Mouse (Mus musculus): ENCODE measurements around the gene Myh9.
A peak's percentile ranks its signal among the peaks of the same experiment; 100 is the strongest.

Gene Myh9

DNA sequence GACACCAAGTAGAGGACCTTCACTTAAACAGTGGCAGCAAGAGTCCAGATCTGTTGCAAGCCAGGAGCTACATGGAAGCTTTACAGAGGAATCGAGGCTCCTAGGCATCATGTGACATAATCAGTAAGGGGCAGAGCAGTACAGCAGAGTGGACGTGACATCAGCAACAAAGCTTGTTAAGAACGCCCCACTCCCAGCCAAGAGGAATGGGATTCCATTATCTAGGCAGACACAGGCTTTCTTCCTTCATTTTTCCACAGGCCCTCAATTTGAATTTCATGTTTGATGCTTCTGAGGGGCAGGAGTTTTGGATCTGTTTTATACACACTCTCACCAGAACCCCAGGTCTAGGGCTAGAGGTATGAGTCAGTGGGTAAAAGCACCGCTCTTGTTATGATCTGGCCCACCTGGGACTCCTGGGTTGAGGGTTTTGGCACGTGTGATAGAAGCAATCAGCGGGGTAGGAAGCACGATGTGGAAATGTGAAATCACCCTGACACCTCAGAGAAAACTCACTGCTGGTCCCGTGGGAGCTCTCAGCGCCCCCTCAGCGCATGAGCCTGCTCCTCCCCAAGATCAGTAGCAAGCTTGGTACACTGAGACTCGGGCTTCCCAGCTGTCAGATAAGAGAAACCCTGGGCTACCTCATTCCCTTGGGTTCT, 30.7 kb downstream of the Myh9 start:
- no peak for DNase-seq (ENCODE audit: low read depth in 2 of 2, low spot score in 2 of 2)

DNA sequence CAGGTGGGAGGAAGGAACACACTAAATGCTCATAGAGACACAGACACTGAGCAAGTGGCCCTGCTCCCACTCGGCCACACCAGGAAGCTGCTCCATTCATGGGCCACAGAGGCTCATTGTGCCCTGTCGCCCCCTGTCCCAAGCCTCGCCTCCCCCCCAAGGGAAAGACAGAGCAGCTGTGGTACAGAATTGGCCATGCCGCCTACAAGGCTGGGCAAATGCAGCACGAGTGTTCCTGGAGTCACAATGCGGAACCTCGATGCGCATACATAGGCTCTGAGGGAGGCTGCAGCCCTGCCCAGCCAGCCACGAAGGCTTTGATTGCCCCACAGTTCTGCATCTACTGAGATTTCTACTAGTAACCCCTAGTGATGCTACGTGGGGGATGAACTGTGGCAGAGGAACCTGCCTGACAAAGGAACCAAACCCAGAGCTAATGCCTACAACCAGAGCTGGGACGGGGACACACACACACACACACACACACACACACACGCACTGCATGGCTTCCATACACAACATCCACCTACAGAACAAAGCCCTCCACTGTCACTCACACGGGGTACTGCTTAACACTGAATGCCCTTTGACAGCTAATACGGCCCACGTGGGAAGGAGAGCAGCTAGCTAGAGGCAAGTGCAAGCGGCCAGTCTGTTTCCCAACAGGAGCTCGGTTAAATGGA, 31.4 kb downstream of the Myh9 start:
- DNase-seq (ENCODE audit: low read depth in 2 of 2, low spot score in 2 of 2) = no peak

DNA sequence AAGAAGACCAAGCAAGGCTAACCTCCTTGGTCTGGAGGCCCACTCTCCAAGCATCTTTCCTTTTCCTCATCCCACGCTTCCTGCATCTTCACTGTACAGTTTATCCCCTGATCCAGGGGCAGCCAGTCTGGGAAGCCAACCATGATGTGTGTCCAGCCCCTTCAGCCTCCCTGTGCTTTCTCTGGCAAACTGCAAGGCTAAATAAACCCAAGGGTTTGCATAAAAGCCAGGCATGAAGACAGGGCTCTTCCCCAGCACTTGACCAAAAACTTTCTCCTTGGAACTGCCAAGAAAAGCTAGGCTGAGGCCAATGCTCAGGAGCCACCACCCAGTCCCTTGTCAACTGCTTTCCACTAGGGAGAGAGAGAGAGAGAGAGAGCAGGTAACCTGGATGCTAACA, 32.5 kb downstream of the Myh9 start:
- DNase-seq (ENCODE audit: low read depth in 2 of 2, low spot score in 2 of 2) = no peak

DNA sequence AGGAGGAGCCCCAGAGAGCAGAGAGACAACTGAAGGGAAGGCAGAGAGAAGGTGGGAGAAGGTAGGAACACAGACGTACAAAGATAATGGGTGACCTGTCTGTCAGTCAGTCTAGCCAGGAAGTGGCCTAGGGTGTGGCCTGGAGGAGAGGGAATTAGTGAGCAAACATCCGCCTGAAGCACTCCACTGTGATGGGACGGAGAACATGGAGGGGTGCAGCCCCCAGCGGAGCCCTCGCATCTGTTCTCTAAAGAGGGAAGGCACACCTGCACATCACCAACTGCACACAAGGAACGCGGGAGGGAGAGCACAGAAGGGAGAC, 34.8 kb downstream of the Myh9 start:
- no peak for DNase-seq (ENCODE audit: low read depth in 2 of 2, low spot score in 2 of 2)

DNA sequence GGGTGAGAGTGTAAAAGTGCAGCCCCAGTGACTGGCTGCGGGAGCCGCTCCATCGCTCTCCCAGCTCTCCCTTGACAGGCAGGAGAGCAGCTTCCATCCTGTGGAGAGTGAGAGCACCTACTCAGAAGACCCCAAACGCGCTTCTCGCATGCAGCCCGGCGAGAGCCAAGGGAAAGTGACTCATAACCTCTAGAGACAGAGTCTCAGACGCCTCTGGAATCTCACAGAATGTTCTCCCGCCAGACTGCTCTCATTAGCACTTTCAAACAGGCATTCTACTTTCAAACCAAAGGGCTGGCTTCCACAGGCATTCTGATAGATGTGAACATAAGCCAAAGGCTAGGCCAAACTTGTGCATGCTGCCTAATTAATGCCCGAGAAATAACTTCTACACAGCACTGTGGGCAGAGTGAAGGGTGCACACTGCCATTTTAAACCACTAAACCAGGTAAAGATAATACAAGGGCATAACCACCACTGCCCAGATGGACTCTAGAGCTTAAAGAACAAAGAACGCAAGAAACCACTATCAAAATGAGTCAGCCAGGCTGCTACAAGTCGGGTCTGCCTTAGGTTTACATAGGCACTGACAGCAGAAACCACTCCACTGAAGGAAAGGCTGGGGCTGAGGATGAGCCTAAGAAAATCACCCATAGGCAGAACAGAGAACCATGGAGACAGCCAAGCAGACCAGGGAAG, 35.3 kb downstream of the Myh9 start:
- no peak for DNase-seq (ENCODE audit: low read depth in 2 of 2, low spot score in 2 of 2)

DNA sequence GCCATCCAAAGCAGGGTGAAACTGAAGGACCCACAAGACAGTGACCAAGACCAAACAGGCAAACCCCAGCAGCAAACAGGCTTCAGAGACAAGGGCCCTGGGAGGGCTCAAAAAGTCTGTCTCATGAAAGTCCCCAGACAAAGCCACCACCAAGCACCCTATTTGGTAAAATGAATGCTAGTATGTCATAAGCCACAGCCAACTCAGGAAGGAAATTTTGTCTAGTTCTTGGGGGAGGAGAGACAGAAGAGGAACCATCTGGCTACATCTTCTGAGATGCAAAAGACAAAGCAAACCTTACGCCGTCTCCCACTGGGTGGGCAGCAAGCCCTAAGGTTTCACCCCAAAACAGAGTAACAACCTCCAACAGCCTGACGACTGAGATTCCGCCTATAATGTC, 36.3 kb downstream of the Myh9 start:
- peak; percentile 70 to 72 for DNase-seq (ENCODE audit: low read depth in 2 of 2, low spot score in 2 of 2)

DNA sequence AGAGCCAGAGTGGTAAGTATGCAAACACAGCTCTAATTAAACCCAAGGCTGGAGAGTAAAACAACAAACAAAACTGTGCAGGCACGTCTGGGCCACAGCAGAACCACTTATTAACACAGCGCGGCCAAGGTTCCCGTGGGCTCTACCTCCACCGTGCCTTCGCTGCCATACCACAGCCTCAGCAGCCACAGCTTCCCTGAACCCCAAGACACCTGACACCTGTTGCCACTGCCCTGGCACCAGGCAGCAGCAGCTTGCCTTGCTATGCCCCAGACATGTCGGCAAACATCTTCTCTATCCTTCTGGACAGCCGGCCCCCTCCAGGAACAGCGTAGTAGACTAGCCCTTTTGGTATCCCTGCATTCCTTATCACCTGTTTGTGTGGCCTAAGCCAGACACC, 37.0 kb downstream of the Myh9 start:
- no peak for DNase-seq (ENCODE audit: low read depth in 2 of 2, low spot score in 2 of 2)

DNA sequence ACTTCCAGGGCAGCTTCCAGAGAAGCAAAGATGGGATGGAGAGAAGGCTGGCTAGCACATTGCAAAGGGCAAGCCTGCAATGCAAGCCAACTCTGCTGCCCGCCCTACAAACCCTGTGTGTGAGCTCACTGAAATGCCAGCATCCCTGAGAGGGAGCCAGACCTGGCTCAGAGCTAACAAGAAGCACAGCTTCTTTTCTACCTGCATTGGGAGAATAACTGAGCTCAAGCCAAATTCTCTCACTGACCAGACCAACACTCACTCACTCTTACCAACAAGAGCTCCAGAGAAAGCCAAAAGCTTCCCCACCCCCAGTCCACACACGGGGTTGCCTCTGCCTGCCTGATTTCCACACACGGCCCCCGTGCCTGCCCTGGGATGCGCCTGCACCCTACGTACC, 37.5 kb downstream of the Myh9 start:
- DNase-seq (ENCODE audit: low read depth in 2 of 2, low spot score in 2 of 2) = no peak

DNA sequence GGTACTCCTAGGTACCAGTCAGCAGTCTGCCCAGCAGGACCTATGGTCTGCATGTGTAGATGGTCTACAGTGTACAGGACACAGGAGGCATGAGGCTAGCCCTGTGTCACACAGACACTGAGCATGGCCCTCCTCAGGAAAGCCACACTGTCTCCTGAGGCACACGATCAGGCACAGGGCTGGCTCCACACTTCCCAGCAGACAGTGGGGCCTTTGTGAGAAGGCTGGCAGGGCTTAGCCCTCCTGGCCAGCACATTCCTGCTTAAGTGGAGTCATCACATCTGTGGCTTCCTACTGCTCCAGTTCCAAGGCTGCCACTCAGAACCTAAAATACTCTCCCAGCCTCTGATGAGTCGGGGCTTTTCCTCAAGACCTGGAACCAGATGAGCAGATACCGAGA, 38.2 kb downstream of the Myh9 start:
- DNase-seq (ENCODE audit: low read depth in 2 of 2, low spot score in 2 of 2) = no peak

DNA sequence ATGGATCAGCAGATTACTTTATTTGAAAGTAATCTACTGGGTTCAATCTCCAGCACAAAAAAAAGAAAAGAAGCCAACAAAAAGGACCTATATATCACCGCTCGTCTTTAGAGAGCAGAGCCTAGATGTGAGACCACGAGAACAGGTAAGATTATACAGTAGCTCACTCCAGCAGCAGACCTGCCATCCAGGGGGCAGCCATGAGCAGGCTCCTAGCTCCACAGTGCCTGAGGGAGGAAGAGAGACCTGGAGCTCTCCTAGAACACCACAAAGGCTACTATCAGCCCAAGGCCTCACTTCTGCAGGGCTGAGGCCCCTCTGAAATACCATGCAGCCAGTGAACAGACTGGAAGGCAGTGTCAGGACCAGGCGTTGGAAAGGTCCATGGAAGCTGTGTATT, 39.0 kb downstream of the Myh9 start:
- no peak for DNase-seq (ENCODE audit: low read depth in 2 of 2, low spot score in 2 of 2)

DNA sequence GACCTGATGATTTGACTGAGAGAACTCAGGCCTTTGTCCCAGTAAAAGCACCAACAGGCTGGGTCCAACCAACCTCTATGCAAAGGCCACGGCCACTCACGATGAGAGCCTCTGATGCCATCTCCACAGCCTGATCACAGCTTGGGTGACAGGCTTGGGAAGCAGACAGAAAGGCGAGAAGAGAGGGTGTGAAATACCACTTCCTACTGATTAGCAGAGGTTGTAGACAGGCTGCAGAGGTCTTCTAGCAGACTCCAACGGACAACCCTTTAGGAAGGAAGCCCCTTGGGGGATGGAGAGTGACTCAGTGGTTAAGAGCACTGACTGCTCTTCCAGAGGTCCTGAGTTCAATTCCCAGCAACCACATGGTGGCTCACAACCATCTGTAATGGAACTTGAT, 40.8 kb downstream of the Myh9 start:
- no peak for DNase-seq (ENCODE audit: low read depth in 2 of 2, low spot score in 2 of 2)

DNA sequence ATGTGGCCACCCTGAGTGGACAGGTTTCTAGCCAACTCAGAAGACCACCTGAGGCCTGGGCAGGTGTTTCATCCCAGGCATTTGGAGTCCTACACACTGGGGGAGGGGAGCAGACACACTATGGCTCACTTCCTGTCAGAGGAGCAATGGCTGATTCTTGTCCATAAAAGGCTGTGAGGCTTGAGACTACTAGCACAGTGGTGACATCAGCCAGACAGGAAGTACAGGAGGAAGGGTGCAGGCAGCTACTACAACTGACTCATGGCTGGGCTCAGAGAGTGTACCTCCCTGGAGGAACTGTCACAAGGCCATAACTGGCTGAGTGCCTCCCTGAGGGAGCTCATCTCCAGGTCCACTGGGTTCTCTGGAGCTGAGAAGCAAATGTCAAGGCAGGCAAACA, 41.5 kb downstream of the Myh9 start:
- peak; percentile 77 to 83 for DNase-seq (ENCODE audit: low read depth in 2 of 2, low spot score in 2 of 2)

DNA sequence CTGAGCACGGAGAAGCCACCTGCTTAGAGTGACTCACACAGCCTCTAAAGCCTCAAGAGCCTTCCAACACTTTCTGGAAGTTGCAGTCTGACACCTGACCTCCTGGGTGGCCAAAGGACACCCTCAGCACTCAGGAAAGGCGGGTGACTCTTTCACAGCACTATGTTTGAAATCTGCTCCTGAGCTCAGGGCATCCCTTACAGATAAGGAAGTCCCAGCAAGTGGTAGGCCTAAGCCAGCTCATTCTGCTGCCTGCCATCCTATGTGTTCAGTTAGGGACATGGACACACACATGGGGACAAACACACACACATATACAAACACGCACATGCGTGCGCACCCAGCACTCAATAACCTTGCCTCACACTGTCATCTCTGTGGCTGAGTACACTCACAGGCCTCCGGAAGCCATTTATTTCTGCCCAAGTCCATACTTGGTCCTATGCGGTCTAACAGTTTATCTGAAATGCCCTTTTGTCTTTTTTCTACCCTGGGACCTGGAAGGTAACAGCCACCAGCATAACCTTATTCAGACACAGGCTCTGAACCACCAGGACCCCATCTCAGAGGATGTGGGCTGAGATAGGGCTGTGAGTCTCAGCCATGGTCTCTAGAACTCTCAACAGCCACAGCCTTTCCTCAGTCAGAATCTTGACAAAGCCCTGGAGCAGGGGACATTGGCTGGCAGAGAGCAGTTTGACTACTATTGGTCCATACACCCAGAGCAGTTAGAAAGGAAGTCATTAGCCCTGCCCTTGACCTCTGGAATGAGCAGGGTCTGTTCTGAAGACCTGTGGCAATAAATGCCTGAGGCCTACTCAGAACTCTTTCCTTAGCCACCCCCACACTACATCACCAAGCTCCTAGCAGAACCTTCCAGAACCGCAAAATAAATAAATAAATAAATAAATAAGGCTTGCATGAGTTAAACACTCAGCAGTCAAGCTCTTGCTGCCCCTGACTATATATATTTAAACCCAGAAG, 42.2 kb downstream of the Myh9 start:
- DNase-seq (ENCODE audit: low read depth in 2 of 2, low spot score in 2 of 2) = no peak

DNA sequence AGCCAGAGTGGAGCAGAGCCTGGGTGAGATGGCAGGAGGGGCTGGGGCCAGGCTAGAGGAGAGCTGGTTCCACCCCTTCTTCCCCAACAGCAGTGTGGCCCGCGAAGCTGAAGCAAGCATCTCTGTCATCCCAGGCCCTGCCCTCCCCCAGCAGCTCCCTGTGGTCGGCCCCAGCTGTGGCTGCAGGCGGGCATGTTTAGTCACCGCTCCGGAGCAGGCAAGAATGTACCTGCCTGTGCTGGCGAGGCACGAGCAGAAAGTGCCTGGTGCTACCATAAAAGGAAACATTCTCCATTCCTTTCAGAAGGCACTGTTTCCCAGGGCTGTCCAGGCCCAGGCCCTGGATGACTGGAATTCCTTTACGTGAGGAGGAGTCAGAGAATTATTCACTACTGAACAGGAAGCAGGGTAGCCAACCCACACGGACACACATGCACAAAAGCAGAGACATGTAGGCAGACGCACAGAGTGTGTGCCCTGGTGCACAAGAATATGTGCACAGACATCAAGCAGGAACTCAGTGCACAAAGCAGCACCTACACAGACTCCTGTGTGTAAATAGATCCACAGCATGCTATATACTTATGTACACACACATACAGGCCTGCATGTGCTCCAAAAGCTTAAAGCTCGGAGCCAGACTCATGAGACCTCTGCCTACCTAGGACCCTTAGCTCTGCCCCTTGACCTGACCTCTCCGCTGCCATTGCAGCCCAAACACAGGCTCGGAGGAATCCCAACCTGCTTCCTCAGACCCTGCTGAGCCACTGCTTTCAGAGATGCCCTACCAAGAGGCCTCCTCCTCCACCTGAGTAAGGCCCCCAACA, 43.1 kb downstream of the Myh9 start:
- peak; percentile 77 to 82 for DNase-seq (ENCODE audit: low read depth in 2 of 2, low spot score in 2 of 2)

DNA sequence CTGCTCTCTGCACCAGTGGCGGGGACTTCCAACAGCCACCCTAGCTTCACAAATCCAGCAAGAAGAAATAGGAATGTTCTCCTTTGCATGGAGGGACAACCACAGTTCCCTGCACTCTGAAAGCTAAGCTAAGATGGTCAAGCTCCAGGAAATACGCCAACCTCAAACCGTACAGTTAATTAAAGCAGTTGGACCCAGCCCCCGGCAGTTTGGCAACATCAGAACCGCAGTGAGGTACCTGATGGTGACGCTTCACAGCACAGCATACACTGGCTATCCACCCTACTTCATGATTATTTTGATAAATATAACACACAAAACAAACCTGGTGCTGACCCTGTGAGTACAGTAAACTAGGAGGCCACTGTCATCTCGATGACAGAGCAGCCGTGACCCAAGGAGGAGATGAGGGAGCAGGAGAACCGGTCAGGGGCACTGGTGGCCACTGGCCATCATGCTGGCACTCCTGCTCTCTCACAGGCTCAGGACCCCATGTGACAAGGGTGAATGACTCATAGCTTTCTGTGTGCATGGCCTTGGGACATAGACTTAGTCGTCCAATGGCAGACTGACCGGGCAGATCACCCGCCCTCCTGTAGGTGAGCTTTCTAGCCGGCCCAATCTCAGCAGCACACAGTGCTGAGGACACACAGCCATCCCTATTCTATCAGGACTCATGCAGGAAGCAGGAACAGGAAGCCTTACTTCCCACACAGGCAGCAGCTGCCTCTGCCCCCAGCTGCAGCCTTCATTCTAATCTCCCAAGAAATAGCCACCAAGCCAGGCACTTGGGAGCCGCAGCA, 44.2 kb downstream of the Myh9 start:
- no peak for DNase-seq (ENCODE audit: low read depth in 2 of 2, low spot score in 2 of 2)

DNA sequence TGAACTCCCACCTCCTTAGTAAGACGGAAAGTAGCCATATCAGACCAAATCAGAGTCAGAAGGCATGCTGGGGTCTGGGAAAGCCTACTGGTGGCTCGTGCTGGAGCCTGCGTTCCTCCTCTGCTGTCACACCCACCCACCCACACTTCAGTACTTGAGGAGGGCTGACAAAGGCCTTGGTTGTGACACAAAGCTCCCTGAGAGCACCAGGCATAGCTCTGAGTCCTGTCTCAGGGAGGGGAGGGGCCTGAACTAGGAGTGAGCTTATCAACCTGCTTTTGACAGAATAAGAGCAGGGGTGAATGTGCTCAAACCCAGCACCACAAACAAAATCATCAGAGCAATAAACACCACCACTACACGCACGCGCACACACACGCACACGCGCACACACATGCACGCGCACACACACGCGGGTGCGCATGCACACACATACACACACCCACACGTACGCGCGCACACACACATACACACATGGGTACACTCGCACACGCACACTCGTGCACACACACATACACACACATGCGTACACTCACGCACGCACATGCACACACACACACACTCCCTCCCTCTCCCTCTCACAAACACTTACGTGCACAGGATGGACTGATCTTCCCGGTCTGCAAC, 45.5 kb downstream of the Myh9 start:
- DNase-seq (ENCODE audit: low read depth in 2 of 2, low spot score in 2 of 2) = no peak

DNA sequence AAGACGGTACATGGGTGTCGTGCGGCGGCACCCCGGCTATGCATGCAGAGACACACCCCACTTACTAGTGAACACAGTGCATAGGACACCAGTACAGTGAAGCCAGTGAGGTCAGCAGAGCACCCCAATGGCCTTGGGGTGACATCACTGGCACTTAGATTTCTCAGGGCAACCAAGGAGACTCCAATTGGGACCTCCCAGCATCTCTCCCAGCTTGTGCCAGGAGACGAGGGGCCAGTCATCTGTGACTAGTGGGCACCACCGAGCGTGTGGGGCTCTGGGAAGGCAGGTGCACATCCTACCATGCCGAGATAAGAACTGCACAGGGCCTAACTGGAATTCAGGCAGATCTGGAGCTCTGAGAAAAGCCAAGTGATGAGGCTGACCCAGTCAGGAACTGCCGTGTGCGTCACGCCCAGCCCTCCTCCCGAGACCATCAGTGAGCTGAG, 47.0 kb downstream of the Myh9 start:
- no peak for DNase-seq (ENCODE audit: low read depth in 2 of 2, low spot score in 2 of 2)

DNA sequence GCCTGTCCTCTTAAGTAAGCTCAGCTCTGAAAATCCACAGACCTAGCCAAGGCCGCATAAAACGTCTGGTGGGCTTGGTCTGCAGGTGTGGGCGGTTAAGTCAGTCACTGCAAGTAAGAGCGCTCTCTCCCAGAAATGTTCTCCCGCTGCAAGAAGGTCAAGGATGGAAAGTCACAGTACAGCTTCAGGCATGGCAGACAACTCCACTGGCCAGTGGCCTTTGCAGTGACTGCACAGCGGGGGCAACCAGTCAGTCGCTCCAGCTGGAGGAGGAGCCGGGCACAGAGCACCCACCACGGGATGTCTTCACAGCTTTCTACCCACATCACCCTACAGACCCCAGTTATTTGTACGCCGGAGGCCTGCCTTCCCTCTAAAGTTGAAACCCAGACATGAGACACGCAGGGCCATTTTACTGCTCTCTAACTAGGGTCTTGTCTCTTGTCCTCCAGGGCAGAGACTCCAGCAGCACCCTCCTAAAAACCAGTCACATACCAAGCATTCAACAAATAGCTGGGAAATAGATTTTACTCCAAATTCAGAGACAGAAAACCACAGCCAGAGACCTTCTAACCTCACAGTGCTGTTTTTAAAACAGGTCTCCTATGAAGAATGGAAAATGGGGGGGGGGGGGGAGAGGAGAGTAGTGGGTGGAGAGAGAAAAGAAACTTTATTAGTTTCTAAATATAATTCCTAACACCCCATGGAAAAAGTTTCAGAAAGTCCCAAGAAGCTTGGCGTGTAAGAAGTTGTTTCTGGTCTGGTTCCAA, 47.7 kb downstream of the Myh9 start:
- no peak for DNase-seq (ENCODE audit: low read depth in 2 of 2, low spot score in 2 of 2)

DNA sequence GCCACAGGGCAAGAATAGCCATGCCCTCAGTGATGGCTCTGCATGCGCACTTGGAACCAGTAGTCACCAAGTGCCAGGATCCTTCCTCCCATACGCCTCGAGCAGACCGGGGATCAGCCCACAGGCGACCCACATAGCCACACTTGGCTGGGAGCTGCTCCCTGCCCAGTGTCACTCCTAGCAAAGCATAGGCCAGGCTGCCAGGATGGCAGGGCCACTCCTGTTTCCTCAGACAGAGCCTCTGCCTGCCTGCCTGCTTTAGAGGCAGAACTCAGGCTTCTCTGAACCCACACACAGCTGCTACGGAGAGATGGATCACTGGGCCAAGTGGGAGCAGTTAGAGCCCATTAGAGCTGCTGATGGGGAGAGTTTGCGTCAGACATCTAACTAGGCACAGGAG, 48.4 kb downstream of the Myh9 start:
- DNase-seq (ENCODE audit: low read depth in 2 of 2, low spot score in 2 of 2) = no peak
